Mouse (Mus musculus): ENCODE results near the gene Hoxc5. TPM values are rescaled to one million over a fixed set of nuclear protein-coding genes. Genes with fewer than 3 reads are reported as not detected.
A peak's percentile ranks its signal among the peaks of the same experiment; 100 is the strongest.

Gene Hoxc5
- polyA plus RNA-seq, 1 experiment from 2014 or later, result 20.3 TPM

DNA sequence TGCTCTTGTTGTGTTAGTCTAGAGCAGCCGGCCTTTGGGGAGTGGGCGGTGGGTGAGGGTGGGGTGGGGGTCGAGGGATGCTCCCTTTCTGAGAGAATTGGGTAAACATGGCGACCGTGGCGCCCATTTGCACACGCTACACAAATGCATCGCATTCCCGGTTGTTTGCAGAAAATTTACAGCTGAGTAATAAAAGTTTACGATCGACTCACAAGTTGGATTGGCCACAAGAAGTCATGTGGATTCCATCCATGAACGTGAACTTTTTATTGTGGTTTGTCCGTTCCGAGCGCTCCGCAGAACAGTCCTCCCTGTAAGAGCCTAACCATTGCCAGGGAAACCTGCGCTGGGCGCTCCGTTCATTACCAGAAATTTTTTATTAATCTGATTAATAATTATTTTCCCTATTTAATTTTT is 30.7 kb downstream of the Hoxc5 start, which contains the start of gene Hoxc6:
TSS of gene Hoxc6 (plus strand) at position 319 of the 417 bp plus-strand sequence.
- H3K36me3 ChIP-seq (ENCODE audit: control insufficient read depth, insufficient read depth, low read length), result no peaks in the 10 kb centered on the region
- peak within 1 kb of the TSS; percentile 76 for H3K4me2 ChIP-seq (replicated peaks; ENCODE audit: low read depth, low read length)
- peaks cover 82% of the 10 kb centered on the region for H3K27me3 ChIP-seq (ENCODE audit: control insufficient read depth, insufficient read depth, low read length)
- H3K4me1 ChIP-seq (ENCODE audit: control insufficient read depth, insufficient read depth, low read length), result peaks cover 8% of the 10 kb centered on the region; the same call in 1 of the 2 replicates
- H3K9ac ChIP-seq (replicated peaks; ENCODE audit: low read depth, low read length), result no peak within 1 kb of the TSS
- ATAC-seq (ENCODE audit: insufficient number of reproducible peaks, insufficient read depth, low FRiP score, low read depth), result no peak
- H3K9me3 ChIP-seq (ENCODE audit: control insufficient read depth, low read depth, low read length), result no peaks in the 10 kb centered on the region
- H3K4me3 ChIP-seq (ENCODE audit: low read depth, low read length), result peak within 1 kb of the TSS; percentile 42
- no peak within 1 kb of the TSS for H3K27ac ChIP-seq (ENCODE audit: low read length)
- 2% methylated on average over 19 of the region's 19 CpGs for WGBS

DNA sequence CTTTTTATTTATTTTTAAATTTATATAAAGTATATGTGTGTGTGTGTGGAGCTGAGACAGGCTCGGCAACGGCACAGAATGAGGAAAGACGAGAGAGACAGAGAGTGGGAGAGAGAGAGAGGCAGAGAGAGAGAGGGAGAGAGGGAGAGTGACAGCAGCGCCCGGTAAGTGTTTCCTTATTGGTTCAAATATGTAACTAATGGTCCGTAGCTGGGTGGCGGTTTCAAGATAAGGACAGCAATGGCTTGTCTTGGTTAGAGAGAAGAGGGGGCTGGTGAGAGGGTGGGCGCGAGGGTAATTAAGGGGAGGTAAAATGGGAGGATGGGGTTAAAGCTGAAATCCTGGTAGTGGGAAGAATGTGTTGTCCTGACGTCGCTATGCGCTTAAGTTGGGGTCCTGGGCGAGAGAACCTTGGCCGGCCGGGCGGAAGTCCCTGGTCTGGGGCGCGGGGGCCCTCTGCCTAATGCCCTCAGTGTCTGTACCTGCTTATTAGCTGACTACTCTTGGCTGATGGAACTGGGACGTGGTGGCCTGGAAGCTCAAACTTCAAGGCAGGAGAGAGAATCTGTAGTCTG is 31.5 kb downstream of the Hoxc5 start:
- H3K27me3 ChIP-seq (ENCODE audit: control insufficient read depth, insufficient read depth, low read length), result peaks cover 88% of the 10 kb centered on the region
- no peaks in the 10 kb centered on the region for H3K9me3 ChIP-seq (ENCODE audit: control insufficient read depth, low read depth, low read length)
- H3K36me3 ChIP-seq (ENCODE audit: control insufficient read depth, insufficient read depth, low read length), result no peaks in the 10 kb centered on the region
- no peak overlapping the region for H3K27ac ChIP-seq (ENCODE audit: low read length)
- peak; percentile 25; the same call in 1 of the 2 replicates for ATAC-seq (ENCODE audit: insufficient number of reproducible peaks, insufficient read depth, low FRiP score, low read depth)
- H3K4me3 ChIP-seq (ENCODE audit: low read depth, low read length), result peak overlapping the region; percentile 42
- peak overlapping the region; percentile 76 for H3K4me2 ChIP-seq (replicated peaks; ENCODE audit: low read depth, low read length)
- 2% methylated on average over 19 of the region's 19 CpGs for WGBS
- H3K9ac ChIP-seq (replicated peaks; ENCODE audit: low read depth, low read length), result no peak overlapping the region
- H3K4me1 ChIP-seq (ENCODE audit: control insufficient read depth, insufficient read depth, low read length), result peaks cover 8% of the 10 kb centered on the region; the same call in 1 of the 2 replicates

DNA sequence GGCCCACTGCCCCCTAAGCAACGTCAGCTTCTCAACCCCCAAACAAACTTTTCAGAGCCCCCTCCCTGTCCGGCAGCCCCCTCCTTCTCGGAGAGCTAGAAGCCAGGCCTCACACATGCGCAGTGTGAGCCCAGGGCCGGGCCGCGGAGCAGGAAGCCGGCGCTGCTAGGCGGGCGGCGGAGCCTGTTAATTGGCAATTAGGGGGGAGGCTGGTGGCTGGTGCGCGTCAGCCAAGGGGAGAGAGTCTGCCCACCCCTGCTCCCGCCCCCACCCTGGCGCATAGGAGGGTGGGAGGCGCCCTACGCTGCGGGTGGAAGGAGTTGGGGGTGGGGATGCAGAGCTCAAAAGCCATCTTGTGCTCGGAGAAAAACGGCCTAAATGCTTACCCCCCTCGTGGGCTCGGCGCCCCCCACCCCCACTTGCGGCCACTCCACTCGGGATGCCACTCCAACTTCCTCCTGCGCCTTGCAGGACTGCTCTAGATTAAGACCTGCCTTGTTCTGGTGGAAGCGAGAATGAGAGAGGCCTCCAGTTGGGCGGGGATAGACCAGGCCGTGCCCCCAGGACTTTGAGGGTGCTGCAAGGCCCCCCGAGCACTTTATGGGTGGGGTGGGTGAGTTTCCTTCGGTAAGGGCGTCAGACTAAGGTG is 32.1 kb downstream of the Hoxc5 start:
- 1% methylated on average over 32 of the region's 33 CpGs for WGBS
- Histone ChIP-seq H3K9ac (replicated peaks; ENCODE audit: low read depth, low read length) (no peak overlapping the region; the same call in 1 of the 2 replicates), H3K4me1 (ENCODE audit: control insufficient read depth, insufficient read depth, low read length) (peaks cover 8% of the 10 kb centered on the region; the same call in 1 of the 2 replicates), H3K36me3 (ENCODE audit: control insufficient read depth, insufficient read depth, low read length) (no peaks in the 10 kb centered on the region), H3K27ac (ENCODE audit: low read length) (no peak overlapping the region), H3K27me3 (ENCODE audit: control insufficient read depth, insufficient read depth, low read length) (peaks cover 94% of the 10 kb centered on the region), H3K9me3 (ENCODE audit: control insufficient read depth, low read depth, low read length) (no peaks in the 10 kb centered on the region), H3K4me3 (ENCODE audit: low read depth, low read length) (peak overlapping the region; percentile 42), H3K4me2 (replicated peaks; ENCODE audit: low read depth, low read length) (peak overlapping the region; percentile 76)
- ATAC-seq (ENCODE audit: insufficient number of reproducible peaks, insufficient read depth, low FRiP score, low read depth), result peak; percentile 60; the same call in 1 of the 2 replicates

DNA sequence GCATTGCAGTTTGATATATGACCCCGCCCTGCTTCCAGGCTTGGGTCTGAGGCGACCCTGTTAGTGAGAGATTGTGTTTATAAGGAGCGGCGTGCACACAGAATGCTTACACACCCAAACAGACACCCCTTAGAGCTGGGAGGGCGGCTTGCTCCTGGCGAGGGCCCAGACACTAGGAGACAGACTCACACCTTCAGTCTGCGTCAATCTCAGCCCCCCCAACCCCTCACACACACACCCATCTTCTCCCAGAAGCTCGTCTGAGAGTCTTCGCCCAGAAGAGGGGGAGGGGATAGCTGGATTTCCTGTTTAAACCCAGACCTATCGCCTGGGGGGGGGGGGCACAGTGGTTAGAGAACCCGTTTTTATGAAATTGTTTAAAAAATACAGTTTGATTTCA is 32.7 kb downstream of the Hoxc5 start:
- H3K4me2 ChIP-seq (replicated peaks; ENCODE audit: low read depth, low read length), result peak overlapping the region; percentile 76; the same call in 1 of the 2 replicates
- H3K4me3 ChIP-seq (ENCODE audit: low read depth, low read length), result peak overlapping the region; percentile 42; the same call in 1 of the 2 replicates
- H3K9me3 ChIP-seq (ENCODE audit: control insufficient read depth, low read depth, low read length), result no peaks in the 10 kb centered on the region
- ATAC-seq (ENCODE audit: insufficient number of reproducible peaks, insufficient read depth, low FRiP score, low read depth), result 0 out of 2 replicates have a peak, but pooled peaks have one; percentile 26
- peaks cover 8% of the 10 kb centered on the region; the same call in 1 of the 2 replicates for H3K4me1 ChIP-seq (ENCODE audit: control insufficient read depth, insufficient read depth, low read length)
- peaks cover 92% of the 10 kb centered on the region for H3K27me3 ChIP-seq (ENCODE audit: control insufficient read depth, insufficient read depth, low read length)
- 6% methylated on average over 11 of the region's 11 CpGs for WGBS
- H3K9ac ChIP-seq (replicated peaks; ENCODE audit: low read depth, low read length), result no peak overlapping the region
- no peak overlapping the region for H3K27ac ChIP-seq (ENCODE audit: low read length)
- H3K36me3 ChIP-seq (ENCODE audit: control insufficient read depth, insufficient read depth, low read length), result no peaks in the 10 kb centered on the region

DNA sequence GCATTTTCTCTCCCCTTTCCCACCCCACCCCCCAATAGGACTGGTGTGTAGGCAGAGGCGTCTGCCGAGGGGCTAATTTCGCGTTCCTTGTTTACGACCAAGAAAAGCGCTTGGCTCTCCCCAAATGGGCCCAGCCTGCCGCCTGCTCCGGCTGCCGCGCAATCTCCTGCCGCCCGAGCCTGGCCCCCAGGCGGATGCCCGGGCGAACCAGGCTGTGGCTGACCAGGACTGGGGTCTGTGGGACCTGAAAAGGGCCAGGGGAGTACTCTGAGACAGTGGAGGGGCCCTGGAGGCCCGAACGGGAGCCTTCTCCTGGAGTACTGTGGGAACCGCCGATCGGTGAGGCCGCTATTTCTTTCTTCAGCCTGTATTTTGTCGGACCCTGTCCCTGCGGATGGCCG is 33.3 kb downstream of the Hoxc5 start:
- H3K36me3 ChIP-seq (ENCODE audit: control insufficient read depth, insufficient read depth, low read length), result no peaks in the 10 kb centered on the region
- H3K27ac ChIP-seq (ENCODE audit: low read length), result no peak overlapping the region
- ATAC-seq (ENCODE audit: insufficient number of reproducible peaks, insufficient read depth, low FRiP score, low read depth), result no peak
- H3K4me2 ChIP-seq (replicated peaks; ENCODE audit: low read depth, low read length), result peak overlapping the region; percentile 20; the same call in 1 of the 2 replicates
- no peak overlapping the region for H3K9ac ChIP-seq (replicated peaks; ENCODE audit: low read depth, low read length)
- peaks cover 87% of the 10 kb centered on the region for H3K27me3 ChIP-seq (ENCODE audit: control insufficient read depth, insufficient read depth, low read length)
- H3K4me1 ChIP-seq (ENCODE audit: control insufficient read depth, insufficient read depth, low read length), result peaks cover 8% of the 10 kb centered on the region; the same call in 1 of the 2 replicates
- 7% methylated on average over 24 of the region's 24 CpGs for WGBS
- H3K4me3 ChIP-seq (ENCODE audit: low read depth, low read length), result no peak overlapping the region
- no peaks in the 10 kb centered on the region for H3K9me3 ChIP-seq (ENCODE audit: control insufficient read depth, low read depth, low read length)

DNA sequence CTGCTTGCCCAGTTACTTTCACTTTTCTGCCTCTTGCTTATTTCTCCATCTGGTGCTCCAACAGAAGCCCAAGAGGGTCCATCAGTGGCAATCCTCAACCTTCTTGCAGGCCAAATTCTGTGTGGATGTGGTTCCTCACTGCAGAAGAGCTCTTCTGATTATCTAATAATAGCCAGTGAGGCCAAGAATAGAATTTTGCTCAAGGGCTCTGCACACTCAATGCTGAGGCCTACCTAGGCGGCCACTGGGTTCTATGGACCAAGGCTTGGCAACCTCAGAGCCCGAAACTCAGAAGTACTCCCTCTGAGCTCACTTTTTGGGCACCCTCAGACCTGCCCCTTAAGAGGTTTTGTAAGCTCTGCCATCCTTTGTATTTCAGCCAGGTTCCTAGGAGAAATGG is 34.1 kb downstream of the Hoxc5 start:
- no peaks in the 10 kb centered on the region for H3K9me3 ChIP-seq (ENCODE audit: control insufficient read depth, low read depth, low read length)
- no peak overlapping the region for H3K4me3 ChIP-seq (ENCODE audit: low read depth, low read length)
- H3K27me3 ChIP-seq (ENCODE audit: control insufficient read depth, insufficient read depth, low read length), result peaks cover 89% of the 10 kb centered on the region
- WGBS, result 57% methylated on average over 2 of the region's 2 CpGs
- H3K9ac ChIP-seq (replicated peaks; ENCODE audit: low read depth, low read length), result no peak overlapping the region
- H3K4me2 ChIP-seq (replicated peaks; ENCODE audit: low read depth, low read length), result no peak overlapping the region
- H3K27ac ChIP-seq (ENCODE audit: low read length), result no peak overlapping the region
- peaks cover 8% of the 10 kb centered on the region; the same call in 1 of the 2 replicates for H3K4me1 ChIP-seq (ENCODE audit: control insufficient read depth, insufficient read depth, low read length)
- no peaks in the 10 kb centered on the region for H3K36me3 ChIP-seq (ENCODE audit: control insufficient read depth, insufficient read depth, low read length)
- no peak for ATAC-seq (ENCODE audit: insufficient number of reproducible peaks, insufficient read depth, low FRiP score, low read depth)

DNA sequence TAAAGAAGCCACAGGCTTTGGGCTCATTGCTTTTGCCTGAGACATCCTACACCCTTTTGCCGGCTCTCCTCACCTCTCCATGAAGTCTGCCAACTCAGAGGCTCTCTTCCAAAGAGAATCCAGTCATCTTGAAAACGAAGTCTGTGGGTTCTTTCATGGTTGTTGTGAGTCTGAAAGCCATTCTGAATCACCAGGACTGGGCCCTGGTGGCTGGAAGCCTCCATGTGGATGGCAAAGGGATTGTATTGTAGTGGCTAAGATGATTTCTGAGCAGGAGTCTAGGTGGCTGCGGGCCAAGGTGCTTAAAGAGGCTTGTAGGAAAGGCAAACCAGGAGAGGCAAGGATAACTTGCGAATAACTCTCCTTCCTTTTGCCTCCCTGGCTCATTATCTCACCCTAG is 34.9 kb downstream of the Hoxc5 start:
- H3K4me2 ChIP-seq (replicated peaks; ENCODE audit: low read depth, low read length), result no peak overlapping the region
- ATAC-seq (ENCODE audit: insufficient number of reproducible peaks, insufficient read depth, low FRiP score, low read depth), result no peak
- H3K27ac ChIP-seq (ENCODE audit: low read length), result no peak overlapping the region
- WGBS, result 37% methylated on average over 4 of the region's 4 CpGs
- no peak overlapping the region for H3K4me3 ChIP-seq (ENCODE audit: low read depth, low read length)
- no peaks in the 10 kb centered on the region for H3K36me3 ChIP-seq (ENCODE audit: control insufficient read depth, insufficient read depth, low read length)
- no peak overlapping the region for H3K9ac ChIP-seq (replicated peaks; ENCODE audit: low read depth, low read length)
- peaks cover 8% of the 10 kb centered on the region; the same call in 1 of the 2 replicates for H3K4me1 ChIP-seq (ENCODE audit: control insufficient read depth, insufficient read depth, low read length)
- peaks cover 89% of the 10 kb centered on the region for H3K27me3 ChIP-seq (ENCODE audit: control insufficient read depth, insufficient read depth, low read length)
- no peaks in the 10 kb centered on the region for H3K9me3 ChIP-seq (ENCODE audit: control insufficient read depth, low read depth, low read length)

DNA sequence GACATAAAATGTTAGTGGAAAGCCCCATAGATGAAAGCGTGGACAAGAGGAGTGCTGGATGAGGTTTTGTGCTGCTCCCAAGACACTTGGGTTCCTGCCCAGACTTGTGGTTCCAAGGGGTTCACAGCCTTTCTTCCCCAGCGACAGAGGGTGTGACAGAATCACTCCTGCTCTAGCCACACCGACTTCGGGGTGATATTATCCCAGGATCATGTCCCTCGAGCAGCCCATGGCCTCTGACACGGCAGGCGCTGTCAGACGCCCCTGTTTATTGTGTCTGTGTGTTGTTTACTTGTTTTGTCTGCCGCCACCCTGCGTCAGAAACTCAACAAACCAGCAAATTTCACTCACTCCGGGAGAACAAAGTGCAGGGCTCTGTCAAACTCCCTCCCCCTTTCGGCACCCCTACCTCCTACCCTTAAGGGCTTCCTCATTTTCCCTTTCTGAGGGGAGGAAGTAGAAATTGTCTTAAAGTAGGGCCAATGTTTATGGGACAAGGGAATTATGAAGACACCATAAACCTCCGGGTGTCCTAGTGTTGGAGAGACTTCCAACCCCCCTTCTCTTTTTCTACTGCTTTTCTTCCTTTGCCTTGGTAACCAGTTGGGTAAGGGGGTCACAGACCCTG is 35.7 kb downstream of the Hoxc5 start:
- WGBS, result 15% methylated on average over 13 of the region's 13 CpGs
- H3K36me3 ChIP-seq (ENCODE audit: control insufficient read depth, insufficient read depth, low read length), result no peaks in the 10 kb centered on the region
- ATAC-seq (ENCODE audit: insufficient number of reproducible peaks, insufficient read depth, low FRiP score, low read depth), result no peak
- 0 out of 2 replicates have a peak overlapping the region, but pooled peaks have one; percentile 10 for H3K27ac ChIP-seq (ENCODE audit: low read length)
- peaks cover 85% of the 10 kb centered on the region for H3K27me3 ChIP-seq (ENCODE audit: control insufficient read depth, insufficient read depth, low read length)
- no peaks in the 10 kb centered on the region for H3K9me3 ChIP-seq (ENCODE audit: control insufficient read depth, low read depth, low read length)
- peaks cover 8% of the 10 kb centered on the region; the same call in 1 of the 2 replicates for H3K4me1 ChIP-seq (ENCODE audit: control insufficient read depth, insufficient read depth, low read length)
- no peak overlapping the region for H3K4me3 ChIP-seq (ENCODE audit: low read depth, low read length)
- no peak overlapping the region for H3K4me2 ChIP-seq (replicated peaks; ENCODE audit: low read depth, low read length)
- no peak overlapping the region for H3K9ac ChIP-seq (replicated peaks; ENCODE audit: low read depth, low read length)

Measured in stomach, embryonic 14.5 days (tissue).